Mouse (Mus musculus) MEL (cell line): ENCODE measurements around the gene Dnah14. TPM values are rescaled to one million over a fixed set of nuclear protein-coding genes. Genes with fewer than 3 reads are reported as not detected.

Source experiments
- DNase-seq: peaks from one replicate; pipeline ENCODE4 v3.0.0; 2011; ENCODE audit warnings: low read depth, low spot score
- H3K27ac ChIP-seq: 2 replicates; pipeline ENCODE4 v1.5.1; 2012; ENCODE audit warnings: low read depth, mild to moderate bottlenecking, control low read depth, low read length, moderate library complexity; ENCODE audit not compliant: control insufficient read depth
- H3K27me3 ChIP-seq, 2 experiments: fragments of 150-350 bp in 1 of 2; sonication (generic) in 1 of 2; 2 replicates each; pipeline ENCODE4 v1.6.1; 2012; ENCODE audit warnings: low read length in 2 of 2, mild to moderate bottlenecking in 2 of 2, improper control_type of control experiment in 1 of 2, moderate library complexity in 1 of 2; ENCODE audit not compliant: insufficient read depth in 2 of 2, control insufficient read depth in 1 of 2
- H3K36me3 ChIP-seq, 2 experiments: 2 replicates each; pipeline ENCODE4 v1.6.1; 2012 to 2014; ENCODE audit warnings: low read length in 2 of 2, improper control_type of control experiment in 1 of 2, inconsistent platforms in 1 of 2, mild to moderate bottlenecking in 1 of 2; ENCODE audit not compliant: insufficient read depth in 2 of 2, control insufficient read depth in 1 of 2
- H3K4me1 ChIP-seq, 2 experiments: fragments of 150-350 bp in 1 of 2; sonication (generic) in 1 of 2; 2 replicates each; pipeline ENCODE4 v1.6.1; 2012; ENCODE audit warnings: low read length in 2 of 2, improper control_type of control experiment in 1 of 2, mild to moderate bottlenecking in 1 of 2; ENCODE audit not compliant: insufficient read depth in 2 of 2, control insufficient read depth in 1 of 2
- H3K4me3 ChIP-seq, 2 experiments: fragments of 150-350 bp in 1 of 2; sonication (generic) in 1 of 2; 2 replicates each; pipeline ENCODE4 v1.5.1; 2012; ENCODE audit warnings: low read depth in 2 of 2, low read length in 2 of 2, mild to moderate bottlenecking in 2 of 2, moderate library complexity in 2 of 2, control low read depth in 1 of 2, improper control_type of control experiment in 1 of 2; ENCODE audit not compliant: control insufficient read depth in 1 of 2, insufficient read depth in 1 of 2
- H3K79me2 ChIP-seq: 2 replicates; pipeline ENCODE4 v1.6.1; 2012; ENCODE audit warnings: mild to moderate bottlenecking, low read length, moderate library complexity; ENCODE audit not compliant: control insufficient read depth, poor library complexity, insufficient read depth
- H3K9ac ChIP-seq: 2 replicates; pipeline ENCODE4 v1.6.1; 2012; ENCODE audit warnings: low read depth, mild to moderate bottlenecking, control low read depth, low read length, moderate library complexity; ENCODE audit not compliant: control insufficient read depth, poor library complexity, severe bottlenecking
- H3K9me3 ChIP-seq: fragments of 150-350 bp; sonication (generic); replicated peaks from 2 replicates; pipeline ENCODE4 v1.6.1; 2012; ENCODE audit warnings: mild to moderate bottlenecking, low read length, improper control_type of control experiment, moderate library complexity; ENCODE audit not compliant: insufficient read depth
- CHD2 ChIP-seq: IDR thresholded peaks from 2 replicates; pipeline ENCODE4 v1.6.1; 2011; ENCODE audit warnings: low read length, improper control_type of control experiment
- E2F4 ChIP-seq: IDR thresholded peaks from 2 replicates; pipeline ENCODE4 v1.6.1; 2011; ENCODE audit warnings: low read depth, low read length, improper control_type of control experiment, borderline replicate concordance
- ELF1 ChIP-seq: IDR thresholded peaks from 2 replicates; pipeline ENCODE4 v1.6.1; 2014; ENCODE audit warnings: low read depth, mild to moderate bottlenecking, inconsistent platforms, low read length, improper control_type of control experiment, moderate library complexity
- GATA1 ChIP-seq: IDR thresholded peaks from 2 replicates; pipeline ENCODE4 v1.6.1; 2011; ENCODE audit warnings: low read depth, low read length, improper control_type of control experiment
- JUND ChIP-seq: IDR thresholded peaks from 2 replicates; pipeline ENCODE4 v1.6.1; 2011; ENCODE audit warnings: low read depth, mild to moderate bottlenecking, improper control_type of control experiment, low read length
- MAX ChIP-seq: IDR thresholded peaks from 2 replicates; pipeline ENCODE4 v1.6.1; 2011; ENCODE audit warnings: low read length, improper control_type of control experiment
- MAZ ChIP-seq: IDR thresholded peaks from 2 replicates; pipeline ENCODE4 v1.6.1; 2012; ENCODE audit warnings: low read depth, mild to moderate bottlenecking, inconsistent platforms, low read length, improper control_type of control experiment
- MYC ChIP-seq: IDR thresholded peaks from 2 replicates; pipeline ENCODE4 v1.6.1; 2011; ENCODE audit warnings: low read depth, mild to moderate bottlenecking, low read length, improper control_type of control experiment, moderate library complexity
- NRF1 ChIP-seq: IDR thresholded peaks from 2 replicates; pipeline ENCODE4 v1.6.1; 2014; ENCODE audit warnings: low read depth, mild to moderate bottlenecking, inconsistent platforms, low read length, improper control_type of control experiment, moderate library complexity; ENCODE audit not compliant: poor library complexity, insufficient read depth, severe bottlenecking
- POLR2AphosphoS2 ChIP-seq: IDR thresholded peaks from 2 replicates; pipeline ENCODE4 v1.6.1; 2011; ENCODE audit warnings: low read length, improper control_type of control experiment
- POLR2AphosphoS5 ChIP-seq: IDR thresholded peaks from 2 replicates; pipeline ENCODE4 v1.6.1; 2012; ENCODE audit warnings: low read depth, borderline replicate concordance, mild to moderate bottlenecking, inconsistent platforms, low read length, moderate library complexity, mixed read lengths
- RAD21 ChIP-seq: IDR thresholded peaks from 2 replicates; pipeline ENCODE4 v1.6.1; 2011; ENCODE audit warnings: mild to moderate bottlenecking, low read depth, low read length, improper control_type of control experiment
- RCOR1 ChIP-seq: IDR thresholded peaks from 2 replicates; pipeline ENCODE4 v1.6.1; 2012; ENCODE audit warnings: low read depth, mild to moderate bottlenecking, inconsistent platforms, low read length, improper control_type of control experiment
- SIN3A ChIP-seq: IDR thresholded peaks from 2 replicates; pipeline ENCODE4 v1.6.1; 2012; ENCODE audit warnings: low read length, improper control_type of control experiment, inconsistent platforms
- SMC3 ChIP-seq: IDR thresholded peaks from 2 replicates; pipeline ENCODE4 v1.6.1; 2011; ENCODE audit warnings: low read depth, low read length, improper control_type of control experiment
- TBP ChIP-seq: IDR thresholded peaks from 2 replicates; pipeline ENCODE4 v1.8.0; 2011; ENCODE audit warnings: low read depth, low read length, improper control_type of control experiment
- UBTF ChIP-seq: IDR thresholded peaks from 2 replicates; pipeline ENCODE4 v1.6.1; 2012; ENCODE audit warnings: low read depth, mild to moderate bottlenecking, inconsistent platforms, low read length, improper control_type of control experiment, moderate library complexity, borderline replicate concordance; ENCODE audit not compliant: insufficient read depth
- USF1 ChIP-seq: IDR thresholded peaks from 2 replicates; pipeline ENCODE4 v1.6.1; 2014; ENCODE audit warnings: low read depth, mild to moderate bottlenecking, inconsistent platforms, low read length, improper control_type of control experiment, moderate library complexity
- polyA plus RNA-seq, 2 experiments: library from polyadenylated mRNA; stranded (reverse) in 1 of 2; unstranded in 1 of 2; fragments of >175 nt in 1 of 2; fragments of >200 nt in 1 of 2; gene quantifications; 2 replicates each; pipeline versions ENCODE4 v1.2.1 to v1.2.4; 2012; ENCODE audit warnings: low replicate concordance in 2 of 2, low read depth in 1 of 2; ENCODE audit not compliant: insufficient read length in 2 of 2, insufficient read depth in 1 of 2, missing spikeins in 1 of 2
- total RNA-seq: library from RNA; depleted of rRNA; stranded (reverse); fragments of 300-350 nt; gene quantifications from 2 replicates; pipeline ENCODE4 v1.2.3, GENCODE M21; 2012

The Dnah14 gene
- total and polyA plus RNA-seq, 3 experiments, result 0.77 to 1.2 TPM; not detected in 1

GRCm38 (mm10) chr1:181852466-181852865, 276.1 kb downstream of the Dnah14 start:
- no peaks in the 10 kb centered on the region for H3K4me1 ChIP-seq
- no peaks in the 10 kb centered on the region; a peak in 1 of 4 replicates for H3K27me3 ChIP-seq
- no peaks in the 10 kb centered on the region for H3K9me3 ChIP-seq
- no peak overlapping the region for H3K9ac ChIP-seq
- H3K36me3 ChIP-seq, result no peaks in the 10 kb centered on the region
- TF ChIP-seq UBTF (no peak), POLR2AphosphoS5 (no peak)
- no peak overlapping the region for H3K4me3 ChIP-seq
- no peak for DNase-seq
- H3K79me2 ChIP-seq, result no peaks in the 10 kb centered on the region
- no peak overlapping the region for H3K27ac ChIP-seq

GRCm38 (mm10) chr1:181853081-181853736, 276.9 kb downstream of the Dnah14 start:
- Histone ChIP-seq H3K4me3 (no peak overlapping the region), H3K9me3 (no peaks in the 10 kb centered on the region), H3K27ac (no peak overlapping the region), H3K79me2 (no peaks in the 10 kb centered on the region), H3K9ac (no peak overlapping the region), H3K27me3 (no peaks in the 10 kb centered on the region; a peak in 1 of 4 replicates), H3K4me1 (no peaks in the 10 kb centered on the region), H3K36me3 (no peaks in the 10 kb centered on the region)
- no peak for TF ChIP-seq MAX
- no peak for TF ChIP-seq UBTF
- TF ChIP-seq MYC, result no peak
- no peak for TF ChIP-seq SIN3A
- TF ChIP-seq MAZ, result no peak
- no peak for TF ChIP-seq CHD2
- no peak for TF ChIP-seq USF1
- TF ChIP-seq GATA1, result no peak
- no peak for TF ChIP-seq E2F4
- no peak for TF ChIP-seq NRF1
- TF ChIP-seq RCOR1, result no peak
- TF ChIP-seq TBP, result no peak
- no peak for TF ChIP-seq ELF1
- no peak for TF ChIP-seq RAD21
- no peak for TF ChIP-seq POLR2AphosphoS2
- no peak for TF ChIP-seq JUND
- no peak for TF ChIP-seq SMC3
- DNase-seq, result no peak
